Mouse (Mus musculus) adrenal gland, postnatal 4 days (tissue): ENCODE measurements around the gene Gm49353. TPM values are rescaled to one million over a fixed set of nuclear protein-coding genes. Genes with fewer than 3 reads are reported as not detected.

Source experiments
- total RNA-seq, 2 experiments: library from RNA; stranded (reverse); gene quantifications; 2 replicates each; pipeline ENCODE4 v1.2.3; 2021

Gm49353 gene
- total RNA-seq, 2 experiments from 2014 or later = 2.4 TPM; not detected in 1

Other genes starting within 250 kb of the Gm49353 start
- not detected for gene 2310057J18Rik, start 212.7 kb upstream of the Gm49353 start, total RNA-seq
- gene Soga3, start 55.1 kb upstream of the Gm49353 start, total RNA-seq = 10 to 100 TPM; 11.4 to 13.5 TPM
- 1 to 10 TPM; 4.7 to 5.5 TPM for gene 9330159F19Rik, start 12.7 kb downstream of the Gm49353 start, total RNA-seq
- gene Echdc1, start 114.2 kb downstream of the Gm49353 start, total RNA-seq = 10 to 100 TPM; 34.7 to 36.5 TPM
- 10 to 100 TPM; 56.8 to 62.1 TPM for gene Rnf146, start 163.5 kb downstream of the Gm49353 start, total RNA-seq